Mouse (Mus musculus) left cerebral cortex, adult 2 months (tissue): ENCODE measurements around the gene Clcn3. TPM values are rescaled to one million over a fixed set of nuclear protein-coding genes. Genes with fewer than 3 reads are reported as not detected.
"Not testable (repeated sequence)": the region's sequence is repeated elsewhere in the genome, so short reads cannot be mapped to it uniquely, and the experiment has no call there.

Experiments
- DNase-seq, 2 experiments: peaks; one replicate each; pipeline ENCODE4 v3.0.0; 2021 to 2022; ENCODE audit warnings: low spot score in 2 of 2, mixed read lengths in 1 of 2; ENCODE audit errors: extremely low spot score in 1 of 2
- H3K27ac ChIP-seq: fragments of 200-600 bp; 2 replicates; pipeline ENCODE4 v1.8.1; 2022
- H3K4me3 ChIP-seq: fragments of 200-600 bp; 2 replicates; pipeline ENCODE4 v1.8.1; 2022
- CTCF ChIP-seq: fragments of 200-600 bp; IDR thresholded peaks from 2 replicates; pipeline ENCODE4 v1.8.1; 2022; ENCODE audit warnings: antibody characterized with exemption, mild to moderate bottlenecking, moderate library complexity
- intact Hi-C: fragments of 180-260 bp; cut with DNase I; formaldehyde crosslinking; loops from one replicate; pipeline ENCODE4 v1.15.1; 2025
- long read RNA-seq, 2 experiments: library from polyadenylated mRNA; stranded (forward); transcript quantifications; one replicate each; pipeline ENCODE4 v2.0.0; 2021; ENCODE audit warnings: borderline mapping rate in 2 of 2
- total RNA-seq, 2 experiments: library from RNA; stranded (reverse); gene quantifications; 2 replicates each; pipeline ENCODE4 v1.2.3; 2021

Gene Clcn3
- total RNA-seq, result 100 to 1,000 TPM; 122 to 132 TPM
- long read RNA-seq, experiment 1, full-length matches to known transcripts, result 128 of 157 reads
- long read RNA-seq, experiment 1, partial matches to known transcripts, result 19 of 157 reads
- long read RNA-seq, experiment 1, other reads (novel, unspliced or antisense), result 10 of 157 reads
- long read RNA-seq, experiment 2, full-length matches to known transcripts, result 88 of 109 reads
- long read RNA-seq, experiment 2, partial matches to known transcripts, result 18 of 109 reads
- long read RNA-seq, experiment 2, other reads (novel, unspliced or antisense), result 3 of 109 reads

DNA sequence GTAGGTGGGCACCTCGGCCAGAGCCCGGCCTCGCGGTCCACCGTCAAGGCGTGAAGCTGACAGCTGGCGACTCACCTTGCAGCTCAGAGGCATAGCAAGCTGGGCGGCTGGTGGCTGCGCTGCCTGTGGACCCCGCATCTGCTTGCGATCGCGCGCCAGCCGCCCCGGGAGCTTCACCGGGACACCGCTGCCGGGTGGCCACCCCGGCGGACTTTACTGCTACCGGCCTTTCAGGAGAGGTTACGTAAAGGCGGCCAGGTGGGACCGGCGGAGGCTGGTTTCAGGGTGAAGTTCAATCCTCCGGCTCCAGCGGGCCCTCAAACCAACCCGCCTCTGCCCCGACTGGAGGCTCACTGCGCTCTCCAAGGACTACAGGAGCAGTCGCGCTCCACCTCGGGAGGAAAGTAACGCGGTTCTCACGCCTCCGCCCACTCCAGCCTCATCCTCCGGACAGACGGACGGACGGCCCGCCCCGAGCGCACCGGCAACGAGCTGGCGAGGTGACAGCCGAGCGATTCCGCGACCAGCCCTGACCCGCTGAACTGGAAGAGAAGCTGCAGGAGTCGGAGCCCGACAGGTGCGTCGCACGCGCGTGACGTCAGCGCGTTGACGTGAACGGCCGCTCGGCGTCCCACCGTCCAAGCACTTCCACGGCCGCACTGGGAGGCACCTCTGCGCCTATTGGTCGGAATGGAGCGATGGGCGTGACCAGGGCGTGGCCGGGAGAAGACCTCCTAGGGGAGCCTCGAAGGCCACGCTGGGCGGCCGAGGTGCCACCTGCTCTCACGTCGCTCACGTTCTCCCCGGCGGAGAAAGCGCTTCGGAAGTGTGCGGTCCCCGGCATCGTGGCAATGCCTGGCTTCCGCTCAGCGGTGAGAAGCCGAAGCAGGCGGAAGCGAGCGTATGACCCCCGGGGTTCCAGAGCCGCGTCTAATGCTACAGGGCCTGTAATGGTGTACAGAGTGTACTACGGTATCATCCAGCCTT, at the start of gene Clcn3:
Clcn3 (minus strand) TSS at position 600 of the 987 bp plus-strand sequence.
- DNase-seq, result peak; percentile 97 to 98
- Histone ChIP-seq H3K27ac (peak within 1 kb of the TSS; percentile 93), H3K4me3 (peak within 1 kb of the TSS; percentile 92)
- intact Hi-C loops, result loop anchor here (1.0 to 10.0 kb wide), 6 partner anchors 10 to 504 kb away; partner anchors contain the start of genes Aadat, Cbr4, Gm10283 and Hpf1
- TF ChIP-seq CTCF, result no peak; the same call in 1 of the 2 replicates

DNA sequence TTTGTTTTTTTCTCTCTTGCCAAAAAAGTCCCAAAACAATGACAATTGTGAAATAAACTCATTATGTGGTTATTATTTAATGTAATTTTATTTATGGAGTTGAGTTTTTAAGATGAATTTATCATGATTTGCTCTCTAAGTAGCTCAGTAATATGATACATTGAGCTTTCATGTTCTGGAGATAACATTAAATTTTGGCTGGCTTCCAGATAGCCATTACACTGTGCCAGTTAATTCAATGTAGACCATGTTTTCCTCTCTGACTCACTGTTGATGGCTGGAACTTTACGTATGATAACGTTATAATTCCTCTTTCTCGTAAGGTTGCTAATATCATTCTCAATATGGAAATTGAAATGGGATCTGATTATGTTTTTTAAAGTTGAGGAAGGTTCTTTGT, 13.4 kb upstream of the Clcn3 start:
- DNase-seq, result no peak
- TF ChIP-seq CTCF, result no peak
- Histone ChIP-seq H3K27ac (no peak overlapping the region), H3K4me3 (no peak overlapping the region)
- intact Hi-C loops, result no loop called here

GRCm38 (mm10) chr8:60993639-60993986, 10.5 kb upstream of the Clcn3 start:
- TF ChIP-seq CTCF, result no peak
- intact Hi-C loops, result loop anchor here (1.0 to 5.0 kb wide), 3 partner anchors 10 to 494 kb away; partner anchors contain the start of genes Cbr4, Clcn3 and Sh3rf1
- no peak for DNase-seq

DNA sequence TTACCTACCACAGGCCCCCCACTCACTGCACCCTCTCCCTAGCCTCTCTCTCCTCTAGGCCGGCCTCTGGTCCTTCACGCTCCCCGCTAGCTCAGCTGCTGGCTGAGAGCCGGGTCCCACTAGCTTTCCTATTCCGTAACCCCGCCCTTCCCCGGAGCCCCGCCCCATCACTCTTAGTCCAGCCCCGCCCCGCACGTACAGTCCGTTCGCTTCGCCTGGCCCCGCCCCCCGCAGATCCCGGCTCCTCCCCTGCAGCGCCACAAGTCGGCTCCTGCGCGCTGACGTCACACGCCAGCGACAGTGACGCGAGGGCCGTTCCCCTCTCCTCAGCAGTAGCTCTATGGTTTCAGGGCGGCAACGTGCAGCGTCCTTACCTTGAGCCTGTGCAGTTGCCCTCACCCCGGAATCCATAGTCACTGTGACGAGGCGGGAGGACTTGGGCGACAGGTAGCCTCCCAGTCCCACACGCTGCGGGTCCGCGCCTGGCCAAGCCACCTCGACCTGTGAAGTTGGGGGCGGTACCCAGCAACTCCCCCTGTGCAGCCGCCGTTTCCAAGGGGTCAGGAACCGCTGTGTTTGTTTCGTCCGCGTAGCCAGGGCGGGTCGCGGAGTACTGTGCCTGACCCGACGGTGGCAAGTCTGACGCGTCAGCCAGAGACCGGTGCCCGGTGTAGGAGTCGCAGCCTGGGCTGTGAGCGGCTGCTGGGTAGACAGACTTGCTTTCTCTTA, 10.0 kb upstream of the Clcn3 start, which contains the start of gene Nek1:
Nek1 (plus strand) TSS at position 286 of the 729 bp plus-strand sequence.
- TF ChIP-seq CTCF, result no peak
- DNase-seq, result peak; percentile 97 to 98
- Histone ChIP-seq H3K27ac (peak within 1 kb of the TSS; percentile 91), H3K4me3 (peak within 1 kb of the TSS; percentile 82)
- intact Hi-C loops, result loop anchor here (1.0 to 5.0 kb wide), 3 partner anchors 10 to 494 kb away; partner anchors contain the start of genes Cbr4, Clcn3 and Sh3rf1

More at GRCm38 (mm10) chr8:60993639-60993986, 10.5 kb upstream of the Clcn3 start:
- Histone ChIP-seq H3K27ac (peak overlapping the region; percentile 91), H3K4me3 (peak overlapping the region; percentile 82)

GRCm38 (mm10) chr8:60992561-60992909, 9.4 kb upstream of the Clcn3 start:
- TF ChIP-seq CTCF, result no peak
- intact Hi-C loops, result loop anchor here (5.0 kb wide), 1 partner anchor 230 kb away; the partner anchor contains the start of gene Sh3rf1
- H3K27ac ChIP-seq, result peak overlapping the region; percentile 80
- no peak for DNase-seq
- H3K4me3 ChIP-seq, result peak overlapping the region; percentile 82

- not testable (repeated sequence) for DNase-seq, H3K4me3 ChIP-seq, H3K27ac ChIP-seq
- intact Hi-C loops, result loop anchor here (5.0 to 10.0 kb wide), 3 partner anchors 352 to 503 kb away; partner anchors contain the start of genes Aadat, Cbr4, Gm10283 and Mfap3l
Observed at GRCm38 (mm10) chr8:60984260-60985010, 1.3 kb upstream of the Clcn3 start.

DNA sequence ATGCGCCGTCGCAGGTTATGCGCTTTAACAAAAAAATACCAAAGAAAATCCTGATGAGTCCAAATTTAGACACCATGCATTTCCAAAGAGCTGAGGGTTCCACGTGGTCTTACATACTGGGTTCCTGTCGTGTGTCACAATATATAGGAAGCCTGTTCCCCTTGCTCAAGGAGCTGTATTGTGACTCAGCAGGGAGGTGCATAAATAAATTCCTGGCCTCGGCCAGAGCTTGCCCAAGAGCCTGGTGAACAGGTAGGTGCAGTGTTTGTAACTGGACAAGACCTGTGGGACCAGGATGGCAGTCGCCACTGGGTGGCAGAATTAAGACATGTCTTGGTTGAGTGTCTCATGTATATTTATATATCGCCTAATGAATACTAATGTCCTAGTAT, 584 bp upstream of the Clcn3 start:
- intact Hi-C loops, result loop anchor here (1.0 to 10.0 kb wide), 6 partner anchors 10 to 504 kb away; partner anchors contain the start of genes Aadat, Cbr4, Gm10283 and Hpf1
- peak overlapping the region; percentile 82 for H3K27ac ChIP-seq
- DNase-seq, result peak; percentile 52 to 55
- H3K4me3 ChIP-seq, result peak overlapping the region; percentile 92
- TF ChIP-seq CTCF, result peak; percentile 56

- no peak for DNase-seq
- no peak overlapping the region for H3K4me3 ChIP-seq
Observed at GRCm38 (mm10) chr8:60981388-60981787, 1.7 kb downstream of the Clcn3 start.

DNA sequence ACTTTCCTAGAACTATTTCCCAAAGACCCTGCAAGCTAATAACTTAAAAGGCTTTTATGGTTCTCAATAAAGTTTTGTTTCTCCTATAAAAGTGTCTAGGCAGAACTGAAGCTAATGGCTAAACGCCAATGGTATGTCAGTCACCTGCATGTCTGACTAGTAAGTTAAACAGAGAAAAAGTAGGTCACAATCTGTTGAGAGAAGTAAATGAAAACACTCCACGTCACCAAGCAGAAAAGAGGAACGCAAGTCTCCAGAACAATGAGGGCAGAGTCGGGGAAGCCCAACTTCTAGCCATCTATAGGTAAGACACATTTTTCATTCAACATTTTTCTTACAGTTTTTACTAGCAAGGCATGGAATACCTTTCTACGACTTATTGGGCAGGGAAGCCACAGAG, 4.6 kb downstream of the Clcn3 start:
- no peak overlapping the region for H3K27ac ChIP-seq
- DNase-seq, result no peak
- intact Hi-C loops, result no loop called here
- TF ChIP-seq CTCF, result no peak
- no peak overlapping the region for H3K4me3 ChIP-seq

More at GRCm38 (mm10) chr8:60981388-60981787, 1.7 kb downstream of the Clcn3 start:
- H3K27ac ChIP-seq, result no peak overlapping the region
- TF ChIP-seq CTCF, result no peak
- intact Hi-C loops, result loop anchor here (5.0 to 10.0 kb wide), 3 partner anchors 349 to 506 kb away; partner anchors contain the start of genes Aadat, Cbr4, Gm10283 and Mfap3l

GRCm38 (mm10) chr8:60976818-60977217, 6.3 kb downstream of the Clcn3 start:
- DNase-seq, result no peak
- TF ChIP-seq CTCF, result no peak
- intact Hi-C loops, result no loop called here
- no peak overlapping the region for H3K27ac ChIP-seq
- no peak overlapping the region for H3K4me3 ChIP-seq
